Mouse (Mus musculus) CH12.LX (cell line): ENCODE measurements at regions not wholly inside any gene's neighbourhood (a gene's known extent, or its start where the extent isn't known, plus 50 kb on each side); places are given as distances from the start of the nearest gene placed in this dataset.

Source experiments
- DNase-seq: peaks from one replicate; pipeline ENCODE4 v3.0.0-alpha.2; 2013; ENCODE audit errors: extremely low read depth
- H3K27ac ChIP-seq: 2 replicates; pipeline ENCODE4 v1.5.1; 2012; ENCODE audit warnings: low read depth, mild to moderate bottlenecking, control low read depth, moderate library complexity; ENCODE audit not compliant: insufficient read depth
- H3K27me3 ChIP-seq: replicated peaks from 2 replicates; pipeline ENCODE3; 2012; ENCODE audit warnings: inconsistent platforms
- H3K36me3 ChIP-seq, 2 experiments: replicated peaks in 1 of 2; 2 replicates each; pipeline versions ENCODE3 to v1.6.1; 2012; ENCODE audit warnings: inconsistent platforms in 1 of 2, low read length in 1 of 2, mild to moderate bottlenecking in 1 of 2, mixed read lengths in 1 of 2, moderate library complexity in 1 of 2; ENCODE audit not compliant: control insufficient read depth in 1 of 2, insufficient read depth in 1 of 2
- H3K4me1 ChIP-seq, 2 experiments: 2 replicates each; pipeline ENCODE4 v1.6.1; 2012; ENCODE audit warnings: inconsistent platforms in 1 of 2, moderate library complexity in 1 of 2; ENCODE audit not compliant: insufficient read depth in 2 of 2, control insufficient read depth in 1 of 2
- H3K4me2 ChIP-seq: 2 replicates; pipeline ENCODE4 v1.6.1; 2012; ENCODE audit warnings: low read depth, mild to moderate bottlenecking, control low read depth; ENCODE audit not compliant: poor library complexity, insufficient read depth, severe bottlenecking
- H3K4me3 ChIP-seq, 3 experiments: fragments of 150-350 bp in 1 of 3; sonication (generic) in 1 of 3; replicated peaks in 1 of 3; 2 replicates each; pipeline versions ENCODE3 to v1.5.1; 2011 to 2012; ENCODE audit warnings: low read depth in 2 of 3, low read length in 2 of 3, mild to moderate bottlenecking in 2 of 3, moderate library complexity in 2 of 3, control low read depth in 1 of 3, improper control_type of control experiment in 1 of 3, inconsistent platforms in 1 of 3, mixed read lengths in 1 of 3; ENCODE audit not compliant: poor library complexity in 1 of 3
- H3K79me2 ChIP-seq: replicated peaks from 2 replicates; pipeline ENCODE4 v1.6.1; 2012; ENCODE audit warnings: mild to moderate bottlenecking, moderate library complexity; ENCODE audit not compliant: control insufficient read depth, poor library complexity, insufficient read depth, severe bottlenecking; ENCODE audit errors: extremely low read depth
- H3K9ac ChIP-seq: 2 replicates; pipeline ENCODE4 v1.6.1; 2012; ENCODE audit warnings: low read depth, mild to moderate bottlenecking, control low read depth, moderate library complexity; ENCODE audit not compliant: insufficient read depth
- H3K9me3 ChIP-seq: replicated peaks from 2 replicates; pipeline ENCODE3; 2012; ENCODE audit warnings: low read length, inconsistent platforms, mixed read lengths
- BHLHE40 ChIP-seq: IDR thresholded peaks from 2 replicates; pipeline ENCODE4 v1.6.1; 2011; ENCODE audit warnings: mild to moderate bottlenecking, low read depth, low read length, improper control_type of control experiment
- CTCF ChIP-seq, 2 experiments: IDR thresholded peaks in 1 of 2; conservative IDR thresholded peaks in 1 of 2; 2 replicates each; pipeline ENCODE4 v1.5.1; 2011 to 2012; ENCODE audit warnings: low read depth in 2 of 2, low read length in 2 of 2, improper control_type of control experiment in 1 of 2, inconsistent platforms in 1 of 2, mild to moderate bottlenecking in 1 of 2, moderate library complexity in 1 of 2
- E2F4 ChIP-seq: IDR thresholded peaks from 2 replicates; pipeline ENCODE4 v1.6.1; 2011; ENCODE audit warnings: low read depth, low read length, improper control_type of control experiment; ENCODE audit not compliant: insufficient replicate concordance
- ELF1 ChIP-seq: IDR thresholded peaks from 2 replicates; pipeline ENCODE4 v1.6.1; 2014; ENCODE audit warnings: low read depth, mild to moderate bottlenecking, inconsistent platforms, low read length, improper control_type of control experiment
- ETS1 ChIP-seq: conservative IDR thresholded peaks from 2 replicates; pipeline ENCODE4 v1.6.1; 2012; ENCODE audit warnings: low read depth, mild to moderate bottlenecking, inconsistent platforms, low read length, improper control_type of control experiment, moderate library complexity
- GABPA ChIP-seq: IDR thresholded peaks from 2 replicates; pipeline ENCODE4 v1.6.1; 2012; ENCODE audit warnings: low read depth, low read length, improper control_type of control experiment, inconsistent platforms; ENCODE audit not compliant: insufficient replicate concordance
- HCFC1 ChIP-seq: IDR thresholded peaks from 2 replicates; pipeline ENCODE4 v1.6.1; 2012; ENCODE audit warnings: low read depth, mild to moderate bottlenecking, inconsistent platforms, low read length, improper control_type of control experiment
- JUND ChIP-seq: conservative IDR thresholded peaks from 2 replicates; pipeline ENCODE4 v1.6.1; 2011; ENCODE audit warnings: low read depth, low read length, improper control_type of control experiment
- MAFK ChIP-seq: IDR thresholded peaks from 2 replicates; pipeline ENCODE4 v1.6.1; 2011; ENCODE audit warnings: low read length, improper control_type of control experiment; ENCODE audit not compliant: insufficient replicate concordance
- MEF2A ChIP-seq: IDR thresholded peaks from 2 replicates; pipeline ENCODE4 v1.6.1; 2014; ENCODE audit warnings: low read depth, mild to moderate bottlenecking, inconsistent platforms, low read length, improper control_type of control experiment, borderline replicate concordance
- MXI1 ChIP-seq: IDR thresholded peaks from 2 replicates; pipeline ENCODE4 v1.6.1; 2011; ENCODE audit warnings: mild to moderate bottlenecking, low read depth, low read length, improper control_type of control experiment
- NRF1 ChIP-seq: IDR thresholded peaks from 2 replicates; pipeline ENCODE4 v1.6.1; 2014; ENCODE audit warnings: low read depth, mild to moderate bottlenecking, inconsistent platforms, low read length, improper control_type of control experiment, moderate library complexity
- POLR2A ChIP-seq: IDR thresholded peaks from 2 replicates; pipeline ENCODE4 v1.6.1; 2011; ENCODE audit warnings: low read depth, mild to moderate bottlenecking, improper control_type of control experiment, low read length
- POLR2AphosphoS2 ChIP-seq: IDR thresholded peaks from 2 replicates; pipeline ENCODE4 v1.6.1; 2011; ENCODE audit warnings: low read depth, low read length, improper control_type of control experiment
- RAD21 ChIP-seq: IDR thresholded peaks from 2 replicates; pipeline ENCODE4 v1.6.1; 2011; ENCODE audit warnings: low read depth, mild to moderate bottlenecking, low read length, improper control_type of control experiment, moderate library complexity
- RCOR1 ChIP-seq: conservative IDR thresholded peaks from 2 replicates; pipeline ENCODE4 v1.6.1; 2012; ENCODE audit warnings: low read depth, mild to moderate bottlenecking, inconsistent platforms, low read length, improper control_type of control experiment
- SIN3A ChIP-seq: IDR thresholded peaks from 2 replicates; pipeline ENCODE4 v1.6.1; 2012; ENCODE audit warnings: low read length, improper control_type of control experiment, inconsistent platforms
- SMC3 ChIP-seq: IDR thresholded peaks from 2 replicates; pipeline ENCODE4 v1.6.1; 2011; ENCODE audit warnings: low read depth, low read length, improper control_type of control experiment
- TBP ChIP-seq: conservative IDR thresholded peaks from 2 replicates; pipeline ENCODE4 v1.6.1; 2011; ENCODE audit warnings: low read depth, low read length, improper control_type of control experiment
- UBTF ChIP-seq: IDR thresholded peaks from 2 replicates; pipeline ENCODE4 v1.6.1; 2012; ENCODE audit warnings: low read depth, mild to moderate bottlenecking, inconsistent platforms, low read length, improper control_type of control experiment, moderate library complexity
- ZMIZ1 ChIP-seq: IDR thresholded peaks from 2 replicates; pipeline ENCODE4 v1.6.1; 2012; ENCODE audit warnings: low read depth, mild to moderate bottlenecking, inconsistent platforms, low read length, improper control_type of control experiment
- dilution Hi-C: fragments of 300-500 bp; cut with MboI; formaldehyde crosslinking; loops from 2 replicates; pipeline ENCODE4 v1.14.3; 2020; ENCODE audit warnings: low sequenced_read_pairs; ENCODE audit not compliant: extremely low pct_unique_long_range_greater_than_20kb, extremely low pct_ligation_motif_present
- in situ Hi-C: fragments of 300-500 bp; cut with MboI; formaldehyde crosslinking; loops from 3 replicates; pipeline ENCODE4 v1.14.3; 2019; ENCODE audit warnings: low sequenced_read_pairs, low pct_ligation_motif_present, low pct_unique_long_range_greater_than_20kb, mixed read lengths

GRCm38 (mm10) chr4:109589760-109590312 lies 58.7 kb upstream of the 4930522H14Rik start:
- Histone ChIP-seq H3K27me3 (no peaks in the 10 kb centered on the region), H3K9ac (no peak overlapping the region), H3K4me3 (no peak overlapping the region), H3K27ac (no peak overlapping the region)
- in situ Hi-C loops, result no loop called here
- dilution Hi-C loops, result no loop called here
- TF ChIP-seq RAD21, result no peak
- peak; percentile 72 for TF ChIP-seq MAFK
- TF ChIP-seq, all 38 proteins: peak for 1
- Histone ChIP-seq H3K9me3 (no peaks in the 10 kb centered on the region), H3K79me2 (no peaks in the 10 kb centered on the region), H3K36me3 (no peaks in the 10 kb centered on the region), H3K4me2 (no peak overlapping the region), H3K4me1 (no peaks in the 10 kb centered on the region)
- no peak for DNase-seq

GRCm38 (mm10) chr4:109583185-109583786 lies 52.2 kb upstream of the 4930522H14Rik start:
- no peaks in the 10 kb centered on the region for H3K9me3 ChIP-seq
- DNase-seq, result no peak
- peaks cover 0 to 9% of the 10 kb centered on the region in 2 experiments; a peak in 2 of 4 replicates for H3K4me1 ChIP-seq
- no peak overlapping the region for H3K27ac ChIP-seq
- H3K79me2 ChIP-seq, result no peaks in the 10 kb centered on the region
- no peak overlapping the region for H3K9ac ChIP-seq
- in situ Hi-C loops (no loop called here), dilution Hi-C loops (no loop called here)
- TF ChIP-seq JUND (no peak), MEF2A (no peak), UBTF (no peak), HCFC1 (no peak), SIN3A (no peak), BHLHE40 (no peak), ETS1 (no peak), GABPA (no peak), MXI1 (no peak), TBP (no peak), RCOR1 (no peak), ZMIZ1 (no peak), ELF1 (no peak), POLR2AphosphoS2 (no peak), CTCF (conservative IDR thresholded peaks at IDR 0.05 in 1 of 2, IDR thresholded peaks at IDR 0.05 in 1 of 2; ENCODE audit: low read depth in 2 of 2, low read length in 2 of 2) (no peak), SMC3 (no peak), RAD21 (no peak), NRF1 (no peak), POLR2A (no peak), E2F4 (no peak)
- H3K4me3 ChIP-seq, result no peak overlapping the region
- no peaks in the 10 kb centered on the region for H3K27me3 ChIP-seq
- no peak overlapping the region for H3K4me2 ChIP-seq
- no peaks in the 10 kb centered on the region for H3K36me3 ChIP-seq
